14 mouse cellular contexts compared by ENCODE assay signal in genomic region chr2:26634629-26635488, GRCm38 (mm10). TPM values are rescaled to one million over a fixed set of nuclear protein-coding genes. Genes with fewer than 3 reads are reported as not detected.
DNase-seq lines count a peak whose midpoint lies in the region; ATAC-seq and TF ChIP-seq lines count a peak whose summit lies in the region.
"Had no signal": no experiment of that assay in that cellular context is flagged by ENCODE, and none has a peak within 500 bp of the region (broad histone marks: within the 10 kb centered on the region; RNA-seq: fewer than 3 reads in every experiment).

No protein-coding gene starts in this region.

- H3K4me1 ChIP-seq in heart, adult 2 months (ENCODE audit: control insufficient read depth, insufficient read depth, low read length), result peaks cover 6% of the 10 kb centered on the region
- peaks cover 14% of the 10 kb centered on the region for H3K4me1 ChIP-seq in heart, embryonic 11.5 days (ENCODE audit: control insufficient read depth, insufficient read depth, low read length)
- H3K4me1 ChIP-seq in liver, embryonic 12.5 days, result peaks cover 29% of the 10 kb centered on the region

- DNase-seq in heart, adult 2 months, result no peak
- DNase-seq in 416B (ENCODE audit: low read depth), result peak; percentile 88
- DNase-seq in embryo, embryonic 11 days, result peak; percentile 17
- no peak for DNase-seq in thymus, postnatal 25 days
- DNase-seq in left cerebral cortex, postnatal 36 days (ENCODE audit: low spot score in 2 of 2), result no peak
- DNase-seq: gastrocnemius, postnatal 36 days had no signal

- intact Hi-C loops in heart, adult 2 months (cut with DNase I), result no loop called here
- intact Hi-C loops in left cerebral cortex, postnatal 36 days (cut with DNase I), result loop anchor here (10.0 kb wide), 1 partner anchor 380 kb away; no protein-coding TSS in a partner anchor

- no peaks in the 10 kb centered on the region for H3K9me3 ChIP-seq in heart, embryonic 11.5 days (replicated peaks; ENCODE audit: control insufficient read depth, low read length)
- H3K9me3 ChIP-seq in liver, embryonic 12.5 days (replicated peaks), result no peaks in the 10 kb centered on the region

- WGBS in heart, adult 2 months, result 58% methylated on average over 12 of the region's 12 CpGs
- 62% methylated on average over 12 of the region's 12 CpGs for WGBS in heart, embryonic 11.5 days (ENCODE audit: insufficient replicate concordance)
- WGBS in liver, embryonic 12.5 days (ENCODE audit: insufficient replicate concordance), result 34% methylated on average over 12 of the region's 12 CpGs

- ATAC-seq in heart, embryonic 11.5 days (replicated peaks; ENCODE audit: insufficient number of reproducible peaks, low FRiP score, low TSS enrichment), result no peak
- peak; percentile 19 for ATAC-seq in liver, embryonic 12.5 days
- ATAC-seq in inflammation-experienced regulatory T-cells, adult 6 months, result no peak

- no peaks in the 10 kb centered on the region for H3K79me2 ChIP-seq in heart, adult 2 months (replicated peaks; ENCODE audit: control insufficient read depth, insufficient read depth, low read length)

- TF ChIP-seq EP300 in heart, adult 2 months (IDR thresholded peaks at IDR 0.05; ENCODE audit: insufficient read depth, low read depth, low read length), result no peak

- TF ChIP-seq CTCF in heart, adult 2 months (IDR thresholded peaks at IDR 0.05), result no peak

- TF ChIP-seq POLR2A in heart, adult 2 months (IDR thresholded peaks at IDR 0.05; ENCODE audit: insufficient read depth, low read depth, low read length), result 0 out of 2 replicates have a peak, but pooled peaks have one; percentile 35

- no peak overlapping the region for H3K4me3 ChIP-seq in heart, adult 2 months
- no peak overlapping the region for H3K4me3 ChIP-seq in heart, embryonic 11.5 days (ENCODE audit: low read depth, low read length)
- H3K4me3 ChIP-seq in liver, embryonic 12.5 days, result no peak overlapping the region

- H3K9ac ChIP-seq in heart, adult 2 months (ENCODE audit: low read depth, low read length), result no peak overlapping the region
- H3K9ac ChIP-seq in heart, embryonic 11.5 days (ENCODE audit: low read depth, low read length), result no peak overlapping the region
- no peak overlapping the region for H3K9ac ChIP-seq in liver, embryonic 12.5 days

- H3K27ac ChIP-seq in heart, adult 2 months, result no peak overlapping the region
- no peak overlapping the region for H3K27ac ChIP-seq in heart, embryonic 11.5 days (ENCODE audit: low read depth, low read length)
- no peak overlapping the region for H3K27ac ChIP-seq in liver, embryonic 12.5 days
- H3K27ac ChIP-seq: kidney, postnatal 0 days; stomach, postnatal 0 days had no signal

- H3K27me3 ChIP-seq in heart, adult 2 months (ENCODE audit: control insufficient read depth, insufficient read depth, low read length), result no peaks in the 10 kb centered on the region
- no peaks in the 10 kb centered on the region for H3K27me3 ChIP-seq in heart, embryonic 11.5 days (ENCODE audit: control insufficient read depth, insufficient read depth, low read length)
- peaks cover 4% of the 10 kb centered on the region for H3K27me3 ChIP-seq in liver, embryonic 12.5 days (replicated peaks)

- H3K36me3 ChIP-seq in heart, adult 2 months (ENCODE audit: control insufficient read depth, insufficient read depth, low read length), result peaks cover 7% of the 10 kb centered on the region
- H3K36me3 ChIP-seq in heart, embryonic 11.5 days (ENCODE audit: control insufficient read depth, insufficient read depth, low read length), result peaks cover 24% of the 10 kb centered on the region
- peaks cover 47% of the 10 kb centered on the region for H3K36me3 ChIP-seq in liver, embryonic 12.5 days

- no peak overlapping the region for H3K4me2 ChIP-seq in heart, embryonic 11.5 days
- no peak overlapping the region for H3K4me2 ChIP-seq in liver, embryonic 12.5 days

RNA-seq across cellular contexts. Expression of gene Fam69b, which starts 6.6 kb away (rescaled TPM):
- total RNA-seq in heart, adult 2 months (2021), result 10 to 100 TPM; 20.0 to 21.1 TPM
- polyA plus RNA-seq in heart, adult 2 months (2012; rRNA removed), result 45.7 and 47.6 TPM in 2 replicates
- polyA plus RNA-seq in heart, embryonic 11.5 days (2014; fragmentation: Nextera tagmentation; extraction: Ambion mirVana), result 13.4 and 14.9 TPM in 2 replicates
- 4.6 and 5.5 TPM in 2 replicates for polyA plus RNA-seq in liver, embryonic 12.5 days (2016; fragmentation: Nextera tagmentation; extraction: Ambion mirVana)
- 1 to 10 TPM; 1.2 to 4.2 (median 2.1) TPM for polyA plus RNA-seq in inflammation-experienced regulatory T-cells, adult 6 months (2017; shearing (Covaris generic))
- 10 to 100 TPM; 69.1 to 81.4 TPM for total RNA-seq in left cerebral cortex, postnatal 36 days (2021)

RNA-seq across cellular contexts. Expression of gene Agpat2, which starts 30.6 kb away (rescaled TPM):
- total RNA-seq in heart, adult 2 months (2021), result 10 to 100 TPM; 52.8 to 59.2 TPM
- 117 and 142 TPM in 2 replicates for polyA plus RNA-seq in heart, adult 2 months (2012; rRNA removed)
- 15.7 and 20.6 TPM in 2 replicates for polyA plus RNA-seq in heart, embryonic 11.5 days (2014; fragmentation: Nextera tagmentation; extraction: Ambion mirVana)
- polyA plus RNA-seq in liver, embryonic 12.5 days (2016; fragmentation: Nextera tagmentation; extraction: Ambion mirVana), result 26.7 and 28.7 TPM in 2 replicates
- polyA plus RNA-seq in inflammation-experienced regulatory T-cells, adult 6 months (2017; shearing (Covaris generic)), result 1 to 10 TPM; 6.6 to 9.1 (median 7.4) TPM
- total RNA-seq in left cerebral cortex, postnatal 36 days (2021), result 1 to 10 TPM; 1.5 to 1.6 TPM

RNA-seq across cellular contexts. Expression of gene Lcn4, which starts 36.2 kb away (rescaled TPM):
- total RNA-seq in heart, adult 2 months (2021), result not detected
- not detected in 2 replicates for polyA plus RNA-seq in heart, adult 2 months (2012; rRNA removed)
- polyA plus RNA-seq in heart, embryonic 11.5 days (2014; fragmentation: Nextera tagmentation; extraction: Ambion mirVana), result not detected in 2 replicates
- polyA plus RNA-seq in liver, embryonic 12.5 days (2016; fragmentation: Nextera tagmentation; extraction: Ambion mirVana), result not detected in 2 replicates
- under 1 TPM in 2 of 3 experiments, not detected in 1; 0.59 to 0.96 TPM for polyA plus RNA-seq in inflammation-experienced regulatory T-cells, adult 6 months (2017; shearing (Covaris generic))
- not detected for total RNA-seq in left cerebral cortex, postnatal 36 days (2021)
- total RNA-seq: ES-E14; gastrocnemius, postnatal 36 days had no signal
- polyA plus RNA-seq: embryonic facial prominence, embryonic 11.5 days; kidney, postnatal 0 days; liver, embryonic 16.5 days; stomach, postnatal 0 days had no signal

RNA-seq across cellular contexts. Expression of gene Gm20532, which starts 48.4 kb away (rescaled TPM):
- not detected for total RNA-seq in heart, adult 2 months (2021)
- not detected in 2 replicates for polyA plus RNA-seq in heart, adult 2 months (2012; rRNA removed)
- polyA plus RNA-seq in heart, embryonic 11.5 days (2014; fragmentation: Nextera tagmentation; extraction: Ambion mirVana), result not detected in 2 replicates
- not detected in 2 replicates for polyA plus RNA-seq in liver, embryonic 12.5 days (2016; fragmentation: Nextera tagmentation; extraction: Ambion mirVana)
- not detected for polyA plus RNA-seq in inflammation-experienced regulatory T-cells, adult 6 months (2017; shearing (Covaris generic))
- not detected for total RNA-seq in left cerebral cortex, postnatal 36 days (2021)
- total RNA-seq: ES-E14; gastrocnemius, postnatal 36 days had no signal
- polyA plus RNA-seq: embryonic facial prominence, embryonic 11.5 days; kidney, postnatal 0 days; liver, embryonic 16.5 days; stomach, postnatal 0 days had no signal

RNA-seq across cellular contexts. Expression of gene Egfl7, which starts 55.0 kb away (rescaled TPM):
- total RNA-seq in heart, adult 2 months (2021), result 100 to 1,000 TPM; 102 to 111 TPM
- polyA plus RNA-seq in heart, adult 2 months (2012; rRNA removed), result 499 and 610 TPM in 2 replicates
- 145 and 157 TPM in 2 replicates for polyA plus RNA-seq in heart, embryonic 11.5 days (2014; fragmentation: Nextera tagmentation; extraction: Ambion mirVana)
- polyA plus RNA-seq in liver, embryonic 12.5 days (2016; fragmentation: Nextera tagmentation; extraction: Ambion mirVana), result 106 and 120 TPM in 2 replicates
- polyA plus RNA-seq in inflammation-experienced regulatory T-cells, adult 6 months (2017; shearing (Covaris generic)), result 1 to 10 TPM in 2 of 3 experiments, not detected in 1; 1.7 to 2.3 TPM
- total RNA-seq in left cerebral cortex, postnatal 36 days (2021), result 10 to 100 TPM; 61.6 to 85.2 TPM

Comparison
In these comparisons a context has a peak if more than half of its experiments do, and no peak if none do; other contexts are left out.
1. DNase-seq: peak in 416B (single experiment) and embryo, embryonic 11 days (single experiment); none in heart, adult 2 months (0 of 2), thymus, postnatal 25 days (single experiment) and left cerebral cortex, postnatal 36 days (0 of 2).